Mouse (Mus musculus) naive thymus-derived CD4-positive, alpha-beta T cell, adult 2 months (primary cell): ENCODE data around the gene Adprh.
A peak's percentile ranks its signal among the peaks of the same experiment; 100 is the strongest.
"Not testable (repeated sequence)": the region's sequence is repeated elsewhere in the genome, so short reads cannot be mapped to it uniquely, and the experiment has no call there.

ENCODE experiments used
- DNase-seq: peaks from one replicate; pipeline ENCODE4 v3.0.0-alpha.2; 2011; ENCODE audit warnings: low read depth

The Adprh gene

DNA sequence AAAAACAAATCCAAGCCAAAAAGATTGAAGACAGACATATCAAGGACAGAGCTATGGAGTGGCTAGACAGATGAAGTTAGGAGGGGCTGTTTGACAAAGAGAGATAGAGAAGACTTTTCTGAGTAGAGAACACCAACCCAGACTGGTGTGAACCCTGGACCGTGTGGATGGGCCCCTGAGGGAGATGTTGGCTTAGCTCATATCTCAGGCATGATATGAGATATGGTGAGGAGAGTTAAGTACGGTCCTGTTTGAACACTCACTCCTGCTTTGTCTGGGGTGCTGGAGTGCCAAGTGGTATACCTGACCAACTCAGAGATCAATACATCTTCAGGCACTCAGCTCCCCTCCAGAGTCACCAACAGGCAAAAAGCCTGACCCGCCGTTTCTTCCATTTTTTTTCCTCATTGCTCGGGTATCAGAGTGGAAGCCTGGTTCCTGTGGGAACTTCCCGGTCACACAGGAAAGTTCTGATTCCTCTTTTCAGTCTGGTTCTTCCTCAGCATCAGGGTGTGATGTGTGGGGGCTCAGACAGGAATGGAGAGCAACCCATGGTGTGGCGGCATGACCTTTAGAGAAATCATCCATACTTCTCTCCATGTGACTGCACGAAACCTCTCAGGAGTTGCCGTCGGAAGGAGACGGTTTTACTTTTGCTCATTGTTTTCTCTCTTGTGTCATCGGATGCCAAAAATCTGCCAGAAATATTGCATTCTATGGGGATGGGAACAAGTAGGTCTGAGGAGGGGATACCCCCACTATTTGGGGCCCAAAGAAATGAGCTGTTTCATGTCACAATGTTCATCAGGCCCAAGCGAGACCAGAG, 14.8 kb upstream of the Adprh start:
- DNase-seq = no peak

DNA sequence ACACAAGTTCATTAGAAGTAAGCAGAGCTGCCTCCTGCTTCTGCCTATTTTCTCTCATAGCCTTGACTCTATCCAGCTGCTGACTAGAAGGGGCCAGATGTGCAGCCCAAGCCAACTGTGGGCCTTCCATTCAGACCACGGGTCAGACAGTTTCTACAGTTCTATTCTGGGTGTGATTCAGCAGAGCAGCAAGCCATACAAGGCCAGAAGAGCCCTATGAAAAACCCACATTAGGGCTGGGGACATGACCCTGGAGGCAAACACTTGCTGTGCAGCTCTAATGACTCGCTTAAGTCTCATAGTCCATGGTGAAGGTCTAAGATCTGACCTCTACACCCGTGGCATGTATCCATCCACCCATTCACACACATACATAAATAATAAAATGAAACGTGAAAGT, 13.6 kb upstream of the Adprh start:
- DNase-seq = no peak

DNA sequence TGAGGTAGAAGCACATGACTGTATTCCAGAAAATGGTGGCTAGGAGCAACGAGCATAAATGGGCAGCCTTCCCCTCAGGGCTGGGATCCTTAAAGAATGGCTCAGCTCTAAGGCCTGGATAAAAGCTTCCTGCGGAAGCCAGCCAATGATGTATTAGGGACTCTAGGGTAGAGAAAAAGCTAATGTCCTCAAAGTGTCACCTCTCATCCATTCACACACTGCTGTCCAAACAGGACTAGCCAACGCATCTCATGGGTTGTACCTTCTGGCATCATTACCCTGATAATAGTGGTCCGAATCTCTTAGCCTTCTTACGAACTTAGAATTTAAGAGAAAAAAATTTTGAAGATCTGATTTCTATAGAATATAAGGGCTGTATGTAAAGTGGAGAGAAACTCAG, 10.8 kb upstream of the Adprh start:
- no peak for DNase-seq

DNA sequence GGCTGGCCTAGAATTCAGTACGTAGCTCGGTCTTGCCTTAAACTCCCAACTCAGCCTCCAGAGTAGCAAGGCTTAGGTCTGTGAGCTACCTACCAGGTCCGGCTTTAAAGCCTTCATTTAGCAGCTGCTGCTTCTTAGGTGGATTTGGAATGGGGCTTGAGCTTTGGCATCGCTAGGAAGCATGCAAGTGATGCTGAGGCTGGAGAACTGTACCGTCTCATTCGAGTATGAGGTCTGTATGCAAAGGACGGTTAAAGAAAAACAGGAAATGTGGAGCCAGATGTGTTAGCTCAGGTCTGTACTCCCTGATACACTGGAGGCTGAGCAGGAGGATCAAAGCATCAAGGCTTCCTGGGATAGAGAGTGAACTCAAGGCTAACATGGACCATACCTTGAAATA, 9.7 kb upstream of the Adprh start:
- DNase-seq = no peak

DNA sequence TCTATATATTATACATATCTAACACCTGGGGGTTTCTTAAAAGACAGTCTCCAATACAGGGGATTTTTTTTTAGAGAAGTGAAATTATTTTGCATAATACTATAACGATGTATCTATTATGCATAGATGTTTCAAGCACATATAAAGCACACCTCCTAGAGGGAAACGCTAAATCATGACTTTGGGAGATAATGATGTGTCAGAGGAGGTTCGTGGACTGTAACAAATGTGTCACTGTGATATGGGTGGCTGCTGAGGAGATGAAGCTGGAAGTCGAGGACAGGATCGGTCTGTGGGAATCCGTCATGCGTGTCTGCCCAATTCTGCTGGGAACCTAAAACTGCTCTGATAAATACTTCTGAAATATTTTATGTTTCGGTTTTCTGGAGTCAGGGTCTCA, 9.2 kb upstream of the Adprh start:
- DNase-seq = no peak

DNA sequence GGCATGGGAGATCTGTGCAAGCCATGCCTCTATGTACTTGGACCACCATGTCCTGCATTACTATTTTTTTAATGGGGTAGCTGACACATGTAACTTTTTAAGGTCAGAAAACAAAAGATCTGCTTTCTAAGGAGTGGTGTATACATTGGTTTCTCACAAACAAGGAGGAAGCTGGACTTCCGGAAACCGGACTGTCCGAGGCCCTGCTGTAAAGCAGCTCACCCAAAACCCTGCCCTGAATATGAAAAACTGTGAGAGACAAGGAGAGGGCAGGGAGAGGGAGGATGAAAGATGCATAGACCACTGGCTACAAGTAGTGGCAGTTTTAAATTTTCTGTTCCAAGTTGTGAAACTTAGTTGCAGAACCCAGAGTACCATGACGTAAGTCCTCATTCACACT, 7.5 kb upstream of the Adprh start:
- no peak for DNase-seq

DNA sequence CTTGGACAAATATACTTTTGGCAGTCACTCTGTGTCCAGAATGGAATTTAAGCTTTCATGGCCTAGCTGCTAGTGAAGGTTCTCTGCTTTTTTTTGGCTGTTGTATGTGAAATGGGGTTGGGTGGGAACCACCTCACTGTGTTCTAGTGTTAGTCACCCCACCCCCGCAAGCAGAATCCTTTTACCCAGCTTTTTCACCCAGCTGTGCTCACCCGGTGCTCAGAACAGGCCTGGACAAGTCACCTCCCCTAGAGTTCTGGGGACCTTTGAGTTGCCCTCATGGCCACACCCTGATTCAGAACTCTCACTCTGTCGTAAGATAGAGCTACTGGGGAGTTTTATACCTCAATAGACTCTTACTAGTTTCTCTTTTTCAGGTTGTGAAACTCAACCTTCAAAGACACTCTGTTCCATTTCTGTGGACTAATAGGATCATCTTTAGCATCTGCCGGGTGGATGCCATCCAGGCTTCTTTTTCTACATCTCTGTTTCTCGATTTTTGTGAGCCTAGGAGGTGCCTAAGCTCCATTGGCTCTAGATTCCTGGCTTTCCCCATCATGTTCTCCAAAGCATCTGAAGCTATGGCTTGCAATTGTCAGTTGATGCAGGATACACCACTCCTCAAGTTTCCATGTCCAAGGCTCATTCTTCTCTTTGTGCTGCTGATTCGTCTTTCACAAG, 6.2 kb upstream of the Adprh start:
- DNase-seq = no peak

DNA sequence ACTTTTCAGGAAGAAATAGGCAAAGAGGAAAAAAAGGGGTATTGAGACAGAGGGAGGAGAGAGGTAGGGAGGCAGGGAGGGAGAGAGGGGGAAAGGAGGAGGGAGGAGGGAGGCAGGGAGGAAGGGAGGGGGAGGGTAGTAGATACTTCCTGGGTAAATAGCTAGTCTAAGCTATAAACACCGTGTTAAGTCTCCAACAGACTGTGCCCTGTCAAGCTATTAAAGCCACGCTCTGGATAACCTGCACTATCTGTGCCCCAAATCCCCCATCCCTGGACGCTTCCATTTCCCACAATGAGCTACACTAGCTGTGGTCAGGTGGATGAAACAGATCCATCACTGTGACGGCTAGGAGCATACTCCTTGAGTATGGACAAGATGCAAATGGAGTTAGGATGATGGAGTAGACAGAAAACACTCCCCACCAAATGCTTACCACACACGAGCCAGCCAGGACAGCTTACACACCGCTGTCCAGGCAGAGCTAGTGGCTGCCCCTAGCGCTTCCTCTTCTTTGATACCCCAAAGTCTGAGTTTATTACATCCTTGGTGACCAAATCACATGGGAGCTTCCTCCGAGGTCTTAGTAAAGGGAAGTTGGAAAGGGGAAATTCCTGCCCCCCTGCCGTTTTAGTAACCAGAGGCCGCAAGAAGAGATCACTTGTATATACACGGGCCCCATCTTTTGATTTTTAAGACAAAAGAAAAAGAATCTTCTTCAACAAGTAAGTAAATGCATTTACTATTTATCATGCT, 4.5 kb upstream of the Adprh start:
- DNase-seq = peak; percentile 13

DNA sequence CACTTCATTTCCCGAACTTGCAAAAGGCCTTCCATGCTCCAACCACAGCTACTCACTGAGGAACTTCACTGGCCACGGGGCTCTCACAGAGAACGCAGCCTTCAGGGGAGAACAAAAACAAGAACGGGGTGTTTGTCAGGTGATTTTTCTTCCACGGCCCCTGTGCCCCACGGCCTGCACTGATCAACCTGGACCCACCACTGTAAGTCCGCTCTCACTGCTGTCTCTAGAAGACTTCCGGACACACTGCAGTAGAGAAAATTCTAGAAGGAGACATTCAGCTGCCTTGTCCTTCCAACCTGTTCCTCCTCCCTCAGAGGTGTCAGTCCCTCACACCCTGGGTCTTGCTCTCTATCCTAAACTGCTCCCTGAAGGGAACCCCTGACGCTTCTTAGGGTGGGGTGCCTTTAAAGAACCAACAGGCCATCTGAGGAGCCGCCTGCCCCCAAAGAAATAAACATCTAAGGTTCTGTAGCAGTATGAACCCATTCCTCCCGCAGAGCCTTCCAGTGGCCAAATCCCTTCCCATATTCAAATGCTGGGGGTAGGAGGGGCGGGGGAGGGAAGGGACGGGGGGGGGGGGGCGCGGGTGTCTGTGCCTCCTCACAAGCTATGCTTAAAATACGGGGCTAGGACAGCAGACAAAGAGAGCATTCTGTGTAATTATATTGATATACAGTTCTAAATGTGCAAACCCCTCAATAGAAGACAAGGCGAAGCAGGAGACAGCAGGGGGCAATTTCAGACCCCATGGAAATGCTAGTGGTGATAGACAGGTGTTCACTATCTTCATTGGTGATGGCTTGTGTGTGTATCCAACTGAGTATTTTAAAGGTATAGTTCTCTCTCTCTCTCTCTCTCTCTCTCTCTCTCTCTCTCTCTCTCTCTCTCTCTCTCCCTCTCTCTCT, 3.3 kb upstream of the Adprh start, which contains the start of gene Cd80:
Gene Cd80, plus strand, starts transcription at position 51 of the 908 bp plus-strand sequence.
- DNase-seq = no peak

DNA sequence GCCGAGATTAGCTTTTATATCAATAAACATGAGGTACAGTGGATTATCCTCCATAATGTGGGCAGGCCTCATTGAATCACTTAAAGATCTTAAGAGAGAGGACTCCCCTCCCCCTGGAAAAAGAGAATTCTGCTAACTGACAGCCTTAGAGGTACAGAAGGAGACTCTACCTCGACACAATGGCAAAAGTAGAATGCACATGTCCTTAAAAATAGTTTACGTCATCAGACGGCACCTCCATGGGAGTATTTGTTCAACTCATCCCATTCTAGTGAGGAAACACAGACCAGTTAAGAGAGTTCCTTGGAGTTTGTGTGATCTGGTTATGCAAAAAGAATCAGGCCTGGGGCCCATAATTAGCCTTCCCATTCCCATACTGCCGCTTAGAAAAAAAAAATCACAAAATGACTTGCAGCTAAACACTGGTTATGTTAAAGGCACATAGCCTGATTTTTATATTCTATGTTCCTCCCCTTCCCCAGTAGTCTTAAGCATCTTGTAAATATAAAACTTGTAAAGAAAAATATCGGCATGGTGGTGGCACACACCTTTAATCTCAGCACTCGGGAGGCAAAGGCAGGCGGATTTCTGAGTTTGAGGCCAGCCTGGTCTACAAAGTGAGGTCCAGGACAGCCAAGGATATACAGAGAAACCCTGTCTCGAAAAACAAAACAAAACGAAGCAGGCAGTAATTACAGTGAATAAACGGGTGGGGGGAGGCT, 2.2 kb upstream of the Adprh start:
- no peak for DNase-seq

DNA sequence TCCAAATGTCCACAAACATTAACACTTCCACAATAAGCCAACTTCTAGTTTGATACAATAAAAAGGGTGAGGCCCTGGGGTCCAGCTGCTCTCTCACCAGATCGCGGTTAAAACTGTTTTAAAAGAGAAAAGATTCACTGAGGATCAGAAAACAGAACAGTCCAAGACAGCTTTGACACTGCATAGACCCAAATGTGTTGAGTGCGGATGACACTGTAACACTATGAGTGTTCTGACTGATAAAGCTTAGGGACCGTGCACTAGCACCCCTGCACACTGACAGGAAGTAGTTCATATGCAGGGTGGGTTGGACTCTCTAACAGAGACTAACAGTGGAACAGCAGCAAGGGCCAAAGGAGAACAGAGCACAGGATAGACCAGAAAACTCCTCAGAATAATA, 1.4 kb upstream of the Adprh start:
- DNase-seq = no peak

DNA sequence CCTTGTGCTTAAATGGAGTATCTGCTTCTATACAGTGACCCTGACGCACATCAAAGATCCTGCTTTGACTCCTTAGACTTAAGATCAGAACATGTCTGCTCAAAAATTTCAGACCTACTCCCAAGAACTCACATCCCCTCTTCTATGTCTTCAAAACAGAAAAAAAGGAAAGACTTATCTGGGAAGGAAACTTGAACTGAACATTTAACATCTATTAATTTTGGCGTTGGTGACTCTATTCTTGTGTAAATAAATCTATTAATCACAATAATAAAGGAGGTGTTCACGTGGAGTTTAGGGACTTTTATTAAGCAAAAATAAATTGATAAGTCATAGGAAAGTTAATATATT, 675 bp upstream of the Adprh start:
- no peak for DNase-seq

DNA sequence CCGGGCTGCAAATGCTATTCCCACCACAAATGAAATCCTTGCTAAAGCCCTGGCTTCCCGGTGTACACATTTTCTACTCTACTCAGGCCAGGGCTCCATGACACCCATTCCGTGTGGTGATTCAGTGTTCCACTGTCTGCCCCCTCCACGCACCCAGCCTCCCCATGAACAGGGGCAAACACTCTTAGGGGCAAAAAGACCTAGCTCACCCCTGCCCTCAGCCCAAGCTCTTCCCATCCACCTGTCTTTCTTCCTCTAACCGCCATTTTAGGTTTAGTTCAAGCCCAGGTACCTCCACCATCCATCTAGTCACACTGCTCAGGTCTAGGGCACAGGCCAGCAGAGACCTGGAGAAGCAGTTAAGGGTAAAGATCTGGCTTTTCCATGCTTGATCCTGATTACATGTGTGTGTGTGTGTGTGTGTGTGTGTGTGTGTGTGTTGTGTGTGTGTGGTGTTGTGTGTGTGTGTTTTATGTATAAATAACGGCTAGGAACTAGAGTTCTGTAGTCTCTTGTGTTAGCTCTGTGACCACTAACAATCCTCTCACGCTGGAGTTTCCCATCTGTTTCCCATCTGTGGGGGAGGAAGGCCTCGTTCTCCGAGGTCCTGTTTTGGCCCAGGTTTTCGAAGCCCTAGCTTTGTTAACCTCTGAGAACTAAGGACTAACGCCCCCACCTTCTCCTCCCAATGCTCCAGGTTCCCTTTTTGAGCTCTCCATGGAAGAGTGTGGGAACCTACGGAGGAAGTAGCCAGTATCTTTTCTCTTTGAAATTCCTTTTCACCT, 890 bp downstream of the Adprh start:
- peak; percentile 15 for DNase-seq

DNA sequence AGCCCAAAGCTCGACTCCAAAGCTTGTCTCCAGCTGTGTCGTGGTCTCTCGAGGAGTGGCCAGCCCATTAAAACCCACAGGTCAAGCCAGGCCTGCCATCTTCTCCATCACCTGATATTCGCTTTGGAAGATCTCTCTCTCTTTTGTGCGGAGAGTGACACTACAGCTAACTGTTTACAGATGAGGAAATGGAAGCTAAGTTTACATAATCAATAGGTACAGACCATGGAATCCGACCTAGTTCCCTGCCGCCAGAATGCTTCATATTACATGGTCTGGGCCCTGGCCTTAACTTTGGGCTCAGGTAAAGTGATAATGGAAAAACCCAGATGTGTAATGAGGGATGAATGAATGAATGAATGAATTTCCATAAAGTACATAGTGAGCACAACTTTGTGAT, 1.8 kb downstream of the Adprh start:
- no peak for DNase-seq

DNA sequence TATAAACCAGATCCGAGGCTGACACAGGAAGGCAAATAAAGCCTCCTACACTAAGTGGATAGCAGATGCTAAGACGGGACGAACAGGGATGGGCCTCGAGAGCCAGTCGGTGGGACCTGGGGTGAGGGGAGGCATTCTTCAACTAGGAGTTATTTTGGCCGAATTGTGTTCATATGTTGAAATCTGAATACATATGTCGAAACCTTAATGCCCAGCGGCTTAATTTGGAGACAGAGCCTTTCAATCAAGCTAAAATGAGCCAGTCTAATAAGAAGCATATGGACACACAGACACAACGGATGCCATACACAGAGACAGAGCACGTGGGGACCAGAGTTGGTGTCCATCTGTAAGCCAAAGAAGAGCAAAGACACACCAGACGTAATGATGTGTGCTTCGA, 4.0 kb downstream of the Adprh start:
- DNase-seq = no peak

DNA sequence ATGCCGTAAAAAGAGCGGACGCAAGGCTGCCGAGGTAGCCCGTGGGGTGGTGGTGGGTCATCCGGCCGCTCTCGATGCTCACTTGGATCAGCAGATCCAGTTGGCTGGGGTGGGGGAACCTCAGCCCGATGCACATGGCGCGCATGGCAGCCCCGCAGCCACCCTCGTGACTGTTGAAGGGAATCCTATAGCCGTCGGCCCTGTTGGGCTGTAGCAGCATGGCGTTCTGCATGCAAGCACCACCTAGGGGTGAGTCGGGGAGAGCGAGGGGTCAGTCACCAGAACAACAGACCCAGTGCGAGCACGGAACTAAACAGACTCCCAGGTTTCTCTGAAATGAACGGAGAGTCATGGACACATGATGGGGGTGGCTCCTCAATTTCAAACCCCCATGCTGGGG, 5.1 kb downstream of the Adprh start:
- no peak for DNase-seq

DNA sequence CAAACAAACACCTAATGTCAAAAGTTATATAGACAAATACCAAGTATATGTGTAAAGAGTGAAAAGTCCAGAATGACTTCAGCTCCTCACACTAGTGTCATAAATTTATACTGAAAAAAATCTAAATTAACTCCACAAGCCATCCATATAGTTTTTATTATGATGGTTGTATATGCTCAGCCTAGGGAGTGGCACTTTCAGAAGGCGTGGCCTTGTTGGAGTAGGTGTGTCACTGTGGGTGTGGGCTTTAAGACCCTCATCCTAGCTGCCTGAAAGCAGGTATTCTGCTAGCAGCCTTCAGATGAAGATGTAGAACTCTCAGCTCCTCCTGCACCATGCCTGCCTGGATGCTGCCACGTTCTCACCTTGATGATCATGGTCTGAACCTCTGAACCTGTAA, 6.4 kb downstream of the Adprh start:
- DNase-seq = not testable (repeated sequence)

DNA sequence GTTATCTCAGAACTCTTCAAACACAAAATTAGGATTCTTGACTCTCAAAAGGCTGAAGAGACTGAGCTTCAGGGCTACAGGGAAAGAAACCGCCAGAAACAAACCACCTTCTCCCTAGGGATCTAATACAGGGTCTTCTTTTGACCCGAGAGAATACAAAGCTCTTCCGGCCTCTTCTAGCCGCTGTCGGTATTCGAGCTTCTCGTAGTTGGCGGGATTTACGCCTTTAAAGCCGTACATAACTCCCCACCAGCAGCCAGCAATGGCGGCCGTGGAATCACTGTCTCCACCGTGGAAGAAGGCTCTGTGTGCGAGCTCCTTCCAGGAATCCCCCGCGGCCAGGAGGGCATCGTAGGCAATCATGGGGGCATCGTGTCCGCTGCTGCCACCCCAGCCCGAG, 6.9 kb downstream of the Adprh start:
- DNase-seq = no peak

DNA sequence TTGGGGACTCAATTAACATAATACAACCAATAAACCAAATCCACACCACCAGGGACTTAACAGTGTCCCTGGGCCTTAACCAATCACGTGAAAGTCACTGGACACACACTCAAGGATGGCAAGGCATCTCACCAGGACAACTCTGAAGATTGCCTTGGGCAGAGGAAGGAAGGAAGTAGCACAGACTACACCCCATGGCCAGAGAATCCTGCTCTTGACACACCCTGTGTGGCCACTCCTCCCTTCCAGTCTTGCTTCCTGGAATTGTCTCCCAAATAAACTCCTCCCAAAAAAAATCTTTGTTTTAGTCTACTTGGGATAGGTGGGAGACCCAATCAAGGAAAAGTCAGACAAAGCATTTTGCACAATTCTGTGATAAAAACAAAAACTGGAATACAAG, 7.5 kb downstream of the Adprh start:
- DNase-seq = no peak

DNA sequence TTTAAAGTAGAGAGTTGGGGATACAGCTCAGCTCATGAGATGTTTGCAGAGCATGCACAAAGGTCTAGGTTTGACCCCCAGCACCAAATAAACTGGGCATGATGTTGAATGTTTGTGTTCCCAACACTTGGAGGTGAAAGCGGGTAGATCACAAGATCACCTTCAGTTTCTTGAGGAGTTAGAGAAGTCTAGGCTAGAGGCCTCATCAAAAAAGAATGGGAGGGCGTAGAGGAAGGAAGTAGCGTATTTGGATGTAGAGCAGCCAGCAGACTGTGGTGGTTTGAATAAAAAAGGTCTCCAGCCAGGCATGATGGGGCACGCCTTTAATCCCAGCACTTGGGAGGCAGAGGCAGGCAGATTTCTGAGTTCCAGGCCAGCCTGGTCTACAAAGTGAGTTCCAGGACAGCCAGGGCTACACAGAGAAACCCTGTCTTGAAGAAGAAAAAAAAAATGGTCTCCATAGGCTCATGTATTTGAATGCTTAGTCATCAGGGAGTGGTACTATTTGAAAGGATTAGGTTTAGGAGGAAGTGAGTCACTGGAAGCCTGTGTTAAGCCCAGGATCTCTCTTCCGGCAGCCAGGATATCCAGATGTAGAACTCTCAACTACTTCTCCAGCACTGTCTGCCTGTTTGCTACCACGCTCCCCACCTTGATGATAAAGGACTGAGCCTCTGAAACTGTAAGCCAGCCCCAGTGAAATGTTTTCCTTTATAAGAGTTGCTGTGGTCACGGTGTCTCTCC, 8.6 kb downstream of the Adprh start:
- DNase-seq = no peak
